Mouse (Mus musculus): ENCODE measurements at regions not wholly inside any gene's neighbourhood (a gene's known extent, or its start where the extent isn't known, plus 50 kb on each side); places are given as distances from the start of the nearest gene placed in this dataset.
"Not testable (repeated sequence)": the region's sequence is repeated elsewhere in the genome, so short reads cannot be mapped to it uniquely, and the experiment has no call there.

GRCm38 (mm10) chr16:73182776-73183175 lies 874.7 kb downstream of the Robo1 start:
- DNase-seq (ENCODE audit: low spot score in 2 of 2) = no peak

GRCm38 (mm10) chr16:73182258-73182657 lies 874.2 kb downstream of the Robo1 start:
- no peak for DNase-seq (ENCODE audit: low spot score in 2 of 2)

GRCm38 (mm10) chr16:73155447-73155846 lies 847.3 kb downstream of the Robo1 start:
- DNase-seq (ENCODE audit: low spot score in 2 of 2) = no peak

GRCm38 (mm10) chr16:73127927-73128326 lies 819.8 kb downstream of the Robo1 start:
- not testable (repeated sequence) for DNase-seq (ENCODE audit: low spot score in 2 of 2)

- DNase-seq (ENCODE audit: low spot score in 2 of 2) = no peak
Observed at GRCm38 (mm10) chr16:73120568-73120967, 812.5 kb downstream of the Robo1 start.

GRCm38 (mm10) chr16:73117338-73117737 lies 809.2 kb downstream of the Robo1 start:
- DNase-seq (ENCODE audit: low spot score in 2 of 2) = no peak

- DNase-seq (ENCODE audit: low spot score in 2 of 2) = no peak
Observed at GRCm38 (mm10) chr16:73108021-73108452, 799.9 kb downstream of the Robo1 start.

GRCm38 (mm10) chr16:73107608-73108007 lies 799.5 kb downstream of the Robo1 start:
- no peak for DNase-seq (ENCODE audit: low spot score in 2 of 2)

- peak; percentile 68 to 75 for DNase-seq (ENCODE audit: low spot score in 2 of 2)
Observed at GRCm38 (mm10) chr16:73105496-73105895, 797.4 kb downstream of the Robo1 start.

- no peak for DNase-seq (ENCODE audit: low spot score in 2 of 2)
Observed at GRCm38 (mm10) chr16:73100273-73100672, 792.2 kb downstream of the Robo1 start.

- DNase-seq (ENCODE audit: low spot score in 2 of 2) = peak in 1 of 2 experiments; percentile 20
Observed at GRCm38 (mm10) chr16:73098760-73099159, 790.7 kb downstream of the Robo1 start.

GRCm38 (mm10) chr16:73097176-73097575 lies 789.1 kb downstream of the Robo1 start:
- no peak for DNase-seq (ENCODE audit: low spot score in 2 of 2)

GRCm38 (mm10) chr16:73096091-73097083 lies 788.3 kb downstream of the Robo1 start:
- DNase-seq (ENCODE audit: low spot score in 2 of 2) = no peak
